Mouse (Mus musculus) kidney, adult 2 months (tissue): ENCODE measurements around the gene Efcab11. TPM values are rescaled to one million over a fixed set of nuclear protein-coding genes. Genes with fewer than 3 reads are reported as not detected.

Source experiments
- DNase-seq: peaks from one replicate; pipeline ENCODE4 v3.0.0; 2021
- H3K27ac ChIP-seq: fragments of 200-500 bp; 2 replicates; pipeline ENCODE4 v1.5.1; 2012; ENCODE audit warnings: low read depth, low read length, control low read depth, inconsistent platforms; ENCODE audit not compliant: insufficient read depth
- H3K27me3 ChIP-seq: fragments of 200-500 bp; replicated peaks from 2 replicates; pipeline ENCODE4 v1.6.1; 2012; ENCODE audit warnings: mild to moderate bottlenecking, moderate library complexity, low read length, inconsistent platforms; ENCODE audit not compliant: control insufficient read depth, insufficient read depth
- H3K36me3 ChIP-seq: fragments of 200-500 bp; 2 replicates; pipeline ENCODE4 v1.6.1; 2012; ENCODE audit warnings: mild to moderate bottlenecking, moderate library complexity, low read length, inconsistent platforms; ENCODE audit not compliant: control insufficient read depth, insufficient read depth
- H3K4me1 ChIP-seq: fragments of 200-500 bp; 2 replicates; pipeline ENCODE4 v1.6.1; 2011; ENCODE audit warnings: low read length; ENCODE audit not compliant: control insufficient read depth, insufficient read depth
- H3K4me3 ChIP-seq: fragments of 200-500 bp; 2 replicates; pipeline ENCODE4 v1.5.1; 2011; ENCODE audit warnings: mild to moderate bottlenecking, low read depth, low read length, control low read depth; ENCODE audit not compliant: insufficient read depth
- CTCF ChIP-seq: fragments of 200-500 bp; conservative IDR thresholded peaks from 2 replicates; pipeline ENCODE4 v1.5.1; 2011; ENCODE audit warnings: low read depth, mild to moderate bottlenecking, control low read depth, low read length, moderate library complexity, mixed read lengths; ENCODE audit not compliant: insufficient read depth, insufficient read length
- POLR2A ChIP-seq: fragments of 200-500 bp; IDR thresholded peaks from one replicate; pipeline ENCODE4 v1.6.1; 2011; ENCODE audit warnings: low read depth, low read length, control low read depth
- WGBS: fragments of 180-500 bp; shearing (Covaris S2); methylation state at CpG from one replicate; pipeline ENCODE4 v1.1.7; 2018; 5-methylcytosine and 5-hydroxymethylcytosine counted together
- polyA plus RNA-seq: library from polyadenylated mRNA; depleted of rRNA; stranded (reverse); fragments of >200 nt; gene quantifications from 2 replicates; pipeline ENCODE4 v1.2.3, GENCODE M21; 2012; rRNA removed

The Efcab11 gene
- polyA plus RNA-seq, 1 experiment = 0.25 TPM

DNA sequence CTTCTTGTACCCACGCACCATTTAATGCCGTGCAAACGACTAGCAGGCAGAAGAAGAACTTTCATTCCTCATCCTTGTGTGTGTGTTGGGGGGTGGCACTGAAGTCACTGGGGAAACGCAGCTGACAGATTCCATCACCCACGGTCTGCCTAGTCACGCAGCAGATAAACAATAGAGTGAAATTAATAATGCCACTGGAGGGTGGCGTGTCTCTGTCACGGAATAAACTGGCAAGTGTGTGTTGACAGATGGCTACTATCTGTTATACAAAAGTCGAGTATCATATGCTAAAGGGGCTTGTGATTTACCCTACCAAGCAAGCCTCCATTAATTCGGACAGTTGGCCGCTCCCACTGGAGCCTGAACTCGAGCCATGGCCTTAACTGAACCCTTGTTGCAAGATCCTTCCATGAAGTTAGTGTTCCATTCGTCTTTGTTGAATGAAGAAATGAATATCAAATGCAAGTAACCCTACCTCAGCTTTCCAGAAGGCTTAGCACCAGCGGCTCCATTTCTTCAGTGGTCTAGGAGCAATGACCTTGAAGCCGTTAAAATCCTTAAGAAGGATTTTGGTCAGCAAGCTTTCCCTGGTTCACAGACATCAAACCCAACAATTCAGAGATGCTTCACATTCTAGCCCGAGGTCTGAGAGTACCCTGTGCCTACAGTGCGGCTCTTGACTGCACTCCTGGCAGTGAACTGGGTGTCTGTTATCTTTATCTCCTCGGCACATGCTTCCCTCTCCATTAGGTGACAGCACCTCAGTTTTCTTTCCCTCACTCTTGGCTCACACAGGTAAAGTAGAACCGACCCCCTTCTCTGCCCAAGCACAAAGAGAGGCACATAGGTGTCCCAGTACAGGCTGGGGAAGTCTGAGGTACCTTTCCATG lies 229.0 kb downstream of the Efcab11 start:
- H3K27me3 ChIP-seq = no peaks in the 10 kb centered on the region
- no peak for DNase-seq
- TF ChIP-seq POLR2A (no peak), CTCF (no peak)
- WGBS = 81% methylated on average over 19 of the region's 19 CpGs
- no peak overlapping the region for H3K4me3 ChIP-seq
- H3K27ac ChIP-seq = no peak overlapping the region
- H3K36me3 ChIP-seq = no peaks in the 10 kb centered on the region
- H3K4me1 ChIP-seq = no peaks in the 10 kb centered on the region

GRCm38 (mm10) chr12:99652459-99652858 lies 231.8 kb downstream of the Efcab11 start:
- 53% methylated on average over 6 of the region's 6 CpGs for WGBS
- no peak for TF ChIP-seq CTCF
- no peak for TF ChIP-seq POLR2A

DNA sequence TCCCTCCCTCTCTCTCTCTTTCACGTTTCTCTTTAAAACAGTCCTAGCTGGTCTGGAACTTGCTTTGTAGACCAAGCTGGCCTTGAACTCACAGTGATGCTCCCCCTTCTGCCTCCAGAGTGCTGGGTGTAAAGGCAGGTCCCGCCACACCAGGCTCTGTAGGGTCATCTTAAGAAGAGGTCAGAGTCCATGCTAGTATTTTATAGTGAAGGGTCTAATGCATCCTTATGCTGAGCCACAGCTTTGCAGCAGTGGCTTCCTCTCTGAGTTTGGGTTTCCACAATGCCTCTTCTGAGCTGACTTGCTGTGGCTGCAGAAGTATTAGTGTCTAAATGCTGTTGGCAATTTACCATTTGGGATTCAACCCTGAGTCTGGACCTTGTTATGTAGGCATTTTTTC lies 234.5 kb downstream of the Efcab11 start:
- Histone ChIP-seq H3K4me1 (no peaks in the 10 kb centered on the region), H3K27me3 (no peaks in the 10 kb centered on the region), H3K27ac (no peak overlapping the region), H3K4me3 (no peak overlapping the region), H3K36me3 (no peaks in the 10 kb centered on the region)
- DNase-seq = no peak
- no peak for TF ChIP-seq POLR2A
- TF ChIP-seq CTCF = no peak
- WGBS = 50% methylated on average over 2 of the region's 2 CpGs

More at GRCm38 (mm10) chr12:99652459-99652858, 231.8 kb downstream of the Efcab11 start:
- Histone ChIP-seq H3K4me1 (no peaks in the 10 kb centered on the region), H3K4me3 (no peak overlapping the region), H3K36me3 (no peaks in the 10 kb centered on the region), H3K27me3 (no peaks in the 10 kb centered on the region), H3K27ac (no peak overlapping the region)
- no peak for DNase-seq

- Histone ChIP-seq H3K27ac (no peak overlapping the region), H3K36me3 (no peaks in the 10 kb centered on the region), H3K27me3 (no peaks in the 10 kb centered on the region), H3K4me3 (no peak overlapping the region), H3K4me1 (no peaks in the 10 kb centered on the region)
- no peak for DNase-seq
- WGBS = 74% methylated on average over 2 of the region's 2 CpGs
- TF ChIP-seq POLR2A = no peak
- TF ChIP-seq CTCF = no peak
Observed at GRCm38 (mm10) chr12:99648781-99649180, 235.5 kb downstream of the Efcab11 start.

GRCm38 (mm10) chr12:99646556-99647354 lies 237.5 kb downstream of the Efcab11 start:
- DNase-seq = peak; percentile 43
- Histone ChIP-seq H3K4me3 (no peak overlapping the region), H3K27me3 (no peaks in the 10 kb centered on the region), H3K36me3 (no peaks in the 10 kb centered on the region), H3K27ac (no peak overlapping the region), H3K4me1 (no peaks in the 10 kb centered on the region)
- no peak for TF ChIP-seq POLR2A
- TF ChIP-seq CTCF = no peak
- WGBS = 87% methylated on average over 11 of the region's 11 CpGs

GRCm38 (mm10) chr12:99645418-99645817 lies 238.8 kb downstream of the Efcab11 start:
- 95% methylated on average over 18 of the region's 18 CpGs for WGBS
- Histone ChIP-seq H3K36me3 (no peaks in the 10 kb centered on the region), H3K27ac (no peak overlapping the region), H3K4me3 (no peak overlapping the region), H3K4me1 (no peaks in the 10 kb centered on the region), H3K27me3 (no peaks in the 10 kb centered on the region)
- no peak for TF ChIP-seq POLR2A
- TF ChIP-seq CTCF = no peak
- DNase-seq = peak; percentile 54

DNA sequence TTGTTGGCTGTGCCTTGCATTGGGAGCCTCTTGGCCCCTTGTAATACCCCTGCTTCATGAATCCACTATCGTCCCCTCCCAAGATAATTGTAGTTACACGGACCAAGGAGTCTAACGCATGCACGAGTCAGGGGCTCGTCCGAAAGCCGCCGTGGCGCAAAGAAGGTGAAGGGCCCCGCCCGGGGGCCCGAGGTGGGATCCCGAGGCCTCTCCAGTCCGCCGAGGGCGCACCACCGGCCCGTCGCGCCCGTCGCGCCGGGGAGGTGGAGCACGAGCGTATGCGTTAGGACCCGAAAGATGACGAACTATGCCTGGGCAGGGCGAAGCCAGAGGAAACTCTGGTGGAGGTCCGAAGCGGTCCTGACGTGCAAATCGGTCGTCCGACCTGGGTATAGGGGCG lies 239.3 kb downstream of the Efcab11 start:
- no peak for DNase-seq
- 96% methylated on average over 37 of the region's 37 CpGs for WGBS
- H3K27ac ChIP-seq = no peak overlapping the region
- TF ChIP-seq CTCF = no peak
- no peak for TF ChIP-seq POLR2A
- H3K36me3 ChIP-seq = no peaks in the 10 kb centered on the region
- no peaks in the 10 kb centered on the region for H3K4me1 ChIP-seq
- no peak overlapping the region for H3K4me3 ChIP-seq
- H3K27me3 ChIP-seq = no peaks in the 10 kb centered on the region

Other genes starting within 250 kb of the Efcab11 start
- 11.2 and 11.7 TPM in 2 replicates for gene Tdp1, start 78 bp upstream of the Efcab11 start, polyA plus RNA-seq
- gene Kcnk13, start 80.1 kb upstream of the Efcab11 start, polyA plus RNA-seq = 0.07 and 0.50 TPM in 2 replicates
- 42.2 and 51.8 TPM in 2 replicates for gene Psmc1, start 225.7 kb upstream of the Efcab11 start, polyA plus RNA-seq